Mouse (Mus musculus) heart, postnatal 14 days (tissue): Measurements from ENCODE around the gene Tmem170b. TPM values are rescaled to one million over a fixed set of nuclear protein-coding genes. Genes with fewer than 3 reads are reported as not detected.

Experiments used
- DNase-seq, 2 experiments: peaks; one replicate each; pipeline ENCODE4 v3.0.0; 2021 to 2022
- intact Hi-C: fragments of 180-260 bp; cut with DNase I; formaldehyde crosslinking; loops from one replicate; pipeline ENCODE4 v1.15.1; 2025
- long read RNA-seq, 2 experiments: library from polyadenylated mRNA; stranded (forward); transcript quantifications; one replicate each; pipeline ENCODE4 v2.0.0; 2021
- total RNA-seq, 2 experiments: library from RNA; stranded (reverse); gene quantifications; 2 replicates each; pipeline ENCODE4 v1.2.3; 2021

Gene Tmem170b
- total RNA-seq: 10 to 100 TPM; 18.4 to 20.5 TPM
- long read RNA-seq, experiment 1, full-length matches to known transcripts: 1 of 3 reads
- long read RNA-seq, experiment 1, partial matches to known transcripts: 0 of 3 reads
- long read RNA-seq, experiment 1, other reads (novel, unspliced or antisense): 2 of 3 reads
- long read RNA-seq, experiment 2, full-length matches to known transcripts: 1 of 3 reads
- long read RNA-seq, experiment 2, partial matches to known transcripts: 0 of 3 reads
- long read RNA-seq, experiment 2, other reads (novel, unspliced or antisense): 2 of 3 reads

GRCm38 (mm10) chr13:41605099-41606010, at the start of gene Tmem170b:
Gene Tmem170b, plus strand, starts transcription at chr13:41605907.
- intact Hi-C loops: no loop called here
- peak; percentile 96 to 99 for DNase-seq

GRCm38 (mm10) chr13:41561024-41561423, 44.7 kb upstream of the Tmem170b start:
- no peak for DNase-seq
- intact Hi-C loops: no loop called here

- intact Hi-C loops: loop anchor here (5.0 kb wide), 1 partner anchor 51 kb away; no protein-coding TSS in a partner anchor
- no peak for DNase-seq
Measured at GRCm38 (mm10) chr13:41568421-41568820, 37.3 kb upstream of the Tmem170b start.

GRCm38 (mm10) chr13:41568926-41569325, 36.8 kb upstream of the Tmem170b start:
- DNase-seq: no peak
- intact Hi-C loops: loop anchor here (5.0 kb wide), 1 partner anchor 52 kb away; no protein-coding TSS in a partner anchor

- intact Hi-C loops: loop anchor here (5.0 kb wide), 2 partner anchors 52 to 92 kb away; no protein-coding TSS in a partner anchor
- DNase-seq: no peak
Measured at GRCm38 (mm10) chr13:41569776-41570175, 35.9 kb upstream of the Tmem170b start.

- DNase-seq: peak; percentile 77 to 89
- intact Hi-C loops: loop anchor here (1.0 to 5.0 kb wide), 5 partner anchors 63 to 288 kb away; no protein-coding TSS in a partner anchor
Measured at GRCm38 (mm10) chr13:41571368-41572350, 34.0 kb upstream of the Tmem170b start.

- intact Hi-C loops: loop anchor here (1.0 to 5.0 kb wide), 5 partner anchors 62 to 289 kb away; no protein-coding TSS in a partner anchor
- DNase-seq: no peak
Measured at GRCm38 (mm10) chr13:41572351-41572735, 33.4 kb upstream of the Tmem170b start.

- intact Hi-C loops: loop anchor here (2.0 to 5.0 kb wide), 2 partner anchors 96 to 214 kb away; no protein-coding TSS in a partner anchor
- no peak for DNase-seq
Measured at GRCm38 (mm10) chr13:41573126-41573846, 32.4 kb upstream of the Tmem170b start.

- intact Hi-C loops: no loop called here
- DNase-seq: no peak
Measured at GRCm38 (mm10) chr13:41581058-41581457, 24.6 kb upstream of the Tmem170b start.

- DNase-seq: no peak
- intact Hi-C loops: no loop called here
Measured at GRCm38 (mm10) chr13:41583666-41584357, 21.9 kb upstream of the Tmem170b start.

- intact Hi-C loops: no loop called here
Measured at GRCm38 (mm10) chr13:41584358-41584680, 21.4 kb upstream of the Tmem170b start.

GRCm38 (mm10) chr13:41584896-41585295, 20.8 kb upstream of the Tmem170b start:
- no peak for DNase-seq
- intact Hi-C loops: no loop called here

More at GRCm38 (mm10) chr13:41584358-41584680, 21.4 kb upstream of the Tmem170b start:
- no peak for DNase-seq

GRCm38 (mm10) chr13:41596678-41597077, 9.0 kb upstream of the Tmem170b start:
- DNase-seq: no peak
- intact Hi-C loops: no loop called here

GRCm38 (mm10) chr13:41599977-41600376, 5.7 kb upstream of the Tmem170b start:
- intact Hi-C loops: no loop called here
- no peak for DNase-seq

- DNase-seq: no peak
- intact Hi-C loops: no loop called here
Measured at GRCm38 (mm10) chr13:41601056-41601455, 4.7 kb upstream of the Tmem170b start.

- DNase-seq: no peak
- intact Hi-C loops: no loop called here
Measured at GRCm38 (mm10) chr13:41603921-41604466, 1.7 kb upstream of the Tmem170b start.

GRCm38 (mm10) chr13:41606081-41607000, 634 bp downstream of the Tmem170b start:
- DNase-seq: peak; percentile 48 to 54
- intact Hi-C loops: no loop called here
